7 mouse cellular contexts compared by ENCODE assay signal in genomic region chr2:25224492-25224765, GRCm38 (mm10). TPM values are rescaled to one million over a fixed set of nuclear protein-coding genes. Genes with fewer than 3 reads are reported as not detected.
DNase-seq lines count a peak whose midpoint lies in the region; ATAC-seq and TF ChIP-seq lines count a peak whose summit lies in the region.

Tubb4b (minus strand) TSS chr2:25224702.

- WGBS in forebrain, embryonic 10.5 days: under 1% methylated on average over 17 of the region's 17 CpGs
- WGBS in limb, embryonic 15.5 days: 0% methylated on average over 17 of the region's 17 CpGs
- under 1% methylated on average over 17 of the region's 17 CpGs for whole genome bisulfite sequencing in stomach, embryonic 15.5 days

- H3K4me3 ChIP-seq in E14TG2a.4 (replicated peaks; ENCODE audit: low read length): peak within 1 kb of the TSS; percentile 99
- H3K4me3 ChIP-seq in forebrain, embryonic 10.5 days: peak within 1 kb of the TSS; percentile 87
- peak within 1 kb of the TSS; percentile 94 for H3K4me3 ChIP-seq in limb, embryonic 15.5 days
- H3K4me3 ChIP-seq in stomach, embryonic 15.5 days (replicated peaks): peak within 1 kb of the TSS; percentile 93

- ATAC-seq in limb, embryonic 15.5 days (ENCODE audit: insufficient number of reproducible peaks, low FRiP score, low TSS enrichment, low read depth): no peak
- ATAC-seq in stomach, embryonic 15.5 days (ENCODE audit: insufficient read depth, low FRiP score, low read depth): no peak

- H3K4me2 ChIP-seq in limb, embryonic 15.5 days: peak within 1 kb of the TSS; percentile 86
- peak within 1 kb of the TSS; percentile 90 for H3K4me2 ChIP-seq in stomach, embryonic 15.5 days

- DNase-seq in CD4-positive helper T cell, adult 2 months (ENCODE audit: low read depth, low spot score): peak; percentile 99
- no peak for DNase-seq in forebrain, embryonic 10.5 days (ENCODE audit: extremely low spot score, low spot score)
- DNase-seq in heart, postnatal 4 days: no peak
- DNase-seq in MN1 (ENCODE audit: low spot score): no peak

- peaks cover 73% of the 10 kb centered on the region for H3K4me1 ChIP-seq in E14TG2a.4 (replicated peaks; ENCODE audit: low read depth, low read length)
- peaks cover 40% of the 10 kb centered on the region for H3K4me1 ChIP-seq in forebrain, embryonic 10.5 days
- peaks cover 27% of the 10 kb centered on the region for H3K4me1 ChIP-seq in limb, embryonic 15.5 days
- peaks cover 16% of the 10 kb centered on the region for H3K4me1 ChIP-seq in stomach, embryonic 15.5 days

- no peaks in the 10 kb centered on the region for H3K9me3 ChIP-seq in E14TG2a.4 (ENCODE audit: low read length)
- no peaks in the 10 kb centered on the region for H3K9me3 ChIP-seq in forebrain, embryonic 10.5 days
- no peaks in the 10 kb centered on the region for H3K9me3 ChIP-seq in limb, embryonic 15.5 days
- H3K9me3 ChIP-seq in stomach, embryonic 15.5 days: no peaks in the 10 kb centered on the region

- peak within 1 kb of the TSS; percentile 97 for H3K27ac ChIP-seq in forebrain, embryonic 10.5 days
- H3K27ac ChIP-seq in limb, embryonic 15.5 days: peak within 1 kb of the TSS; percentile 98
- H3K27ac ChIP-seq in stomach, embryonic 15.5 days: peak within 1 kb of the TSS; percentile 99

- no peaks in the 10 kb centered on the region for H3K27me3 ChIP-seq in E14TG2a.4 (ENCODE audit: insufficient read depth, low read length)
- no peaks in the 10 kb centered on the region for H3K27me3 ChIP-seq in forebrain, embryonic 10.5 days (ENCODE audit: poor library complexity, severe bottlenecking)
- H3K27me3 ChIP-seq in limb, embryonic 15.5 days: no peaks in the 10 kb centered on the region
- H3K27me3 ChIP-seq in stomach, embryonic 15.5 days (replicated peaks): no peaks in the 10 kb centered on the region

- peaks cover 33% of the 10 kb centered on the region for H3K36me3 ChIP-seq in E14TG2a.4 (ENCODE audit: insufficient read depth, low read length)
- H3K36me3 ChIP-seq in forebrain, embryonic 10.5 days (replicated peaks): peaks cover 27% of the 10 kb centered on the region
- peaks cover 11% of the 10 kb centered on the region for H3K36me3 ChIP-seq in limb, embryonic 15.5 days
- no peaks in the 10 kb centered on the region for H3K36me3 ChIP-seq in stomach, embryonic 15.5 days

- no peak for TF ChIP-seq CTCF in E14TG2a.4 (conservative IDR thresholded peaks at IDR 0.05; ENCODE audit: low read length)

- H3K9ac ChIP-seq in limb, embryonic 15.5 days: peak within 1 kb of the TSS; percentile 93
- H3K9ac ChIP-seq in stomach, embryonic 15.5 days: peak within 1 kb of the TSS; percentile 92

RNA-seq across cellular contexts. Expression of gene Tubb4b, which starts in this region (rescaled TPM):
- 736 and 780 TPM in 2 replicates for polyA plus RNA-seq in forebrain, embryonic 10.5 days (2016; fragmentation: Nextera tagmentation; extraction: Ambion mirVana)
- total RNA-seq in heart, postnatal 4 days (2021): 100 to 1,000 TPM; 415 to 442 TPM
- 554 and 617 TPM in 2 replicates for polyA plus RNA-seq in limb, embryonic 15.5 days (2015; fragmentation: Nextera tagmentation; extraction: Ambion mirVana)
- polyA plus RNA-seq in stomach, embryonic 15.5 days (2015; fragmentation: Nextera tagmentation; extraction: Ambion mirVana): 607 and 620 TPM in 2 replicates
